Mouse (Mus musculus): ENCODE measurements around the gene Gm11111. TPM values are rescaled to one million over a fixed set of nuclear protein-coding genes. Genes with fewer than 3 reads are reported as not detected.

Gene Gm11111
- polyA plus RNA-seq (2014; fragmentation: Nextera tagmentation; extraction: Ambion mirVana): not detected in 2 replicates

- ATAC-seq (ENCODE audit: insufficient number of reproducible peaks, insufficient read depth, low FRiP score, low read depth): no peak
- Histone ChIP-seq H3K36me3 (ENCODE audit: control insufficient read depth, insufficient read depth, low read length) (no peaks in the 10 kb centered on the region), H3K4me3 (ENCODE audit: low read depth, low read length) (no peak within 1 kb of the TSS), H3K4me1 (ENCODE audit: control insufficient read depth, insufficient read depth, low read length) (no peaks in the 10 kb centered on the region), H3K4me2 (replicated peaks; ENCODE audit: low read depth, low read length) (no peak within 1 kb of the TSS), H3K27ac (ENCODE audit: low read length) (no peak within 1 kb of the TSS), H3K27me3 (ENCODE audit: control insufficient read depth, insufficient read depth, low read length) (no peaks in the 10 kb centered on the region), H3K9me3 (ENCODE audit: control insufficient read depth, low read depth, low read length) (no peaks in the 10 kb centered on the region), H3K9ac (replicated peaks; ENCODE audit: low read depth, low read length) (no peak within 1 kb of the TSS)
These were observed at the start of gene Gm11111 for GRCm38 (mm10) chr5:98552395-98552794. TSS of gene Gm11111 (plus strand) at chr5:98552695.

GRCm38 (mm10) chr5:98516214-98516613 is 36.3 kb upstream of the Gm11111 start:
- Histone ChIP-seq H3K9ac (replicated peaks; ENCODE audit: low read depth, low read length) (no peak overlapping the region), H3K36me3 (ENCODE audit: control insufficient read depth, insufficient read depth, low read length) (no peaks in the 10 kb centered on the region), H3K4me2 (replicated peaks; ENCODE audit: low read depth, low read length) (no peak overlapping the region), H3K9me3 (ENCODE audit: control insufficient read depth, low read depth, low read length) (no peaks in the 10 kb centered on the region), H3K4me3 (ENCODE audit: low read depth, low read length) (no peak overlapping the region), H3K4me1 (ENCODE audit: control insufficient read depth, insufficient read depth, low read length) (no peaks in the 10 kb centered on the region; the same call in 1 of the 2 replicates), H3K27ac (ENCODE audit: low read length) (no peak overlapping the region), H3K27me3 (ENCODE audit: control insufficient read depth, insufficient read depth, low read length) (no peaks in the 10 kb centered on the region)
- no peak for ATAC-seq (ENCODE audit: insufficient number of reproducible peaks, insufficient read depth, low FRiP score, low read depth)
- 64% methylated on average over 7 of the region's 7 CpGs for WGBS

- Histone ChIP-seq H3K9me3 (ENCODE audit: control insufficient read depth, low read depth, low read length) (no peaks in the 10 kb centered on the region), H3K27me3 (ENCODE audit: control insufficient read depth, insufficient read depth, low read length) (no peaks in the 10 kb centered on the region), H3K4me1 (ENCODE audit: control insufficient read depth, insufficient read depth, low read length) (no peaks in the 10 kb centered on the region; the same call in 1 of the 2 replicates), H3K4me2 (replicated peaks; ENCODE audit: low read depth, low read length) (no peak overlapping the region), H3K4me3 (ENCODE audit: low read depth, low read length) (no peak overlapping the region), H3K36me3 (ENCODE audit: control insufficient read depth, insufficient read depth, low read length) (no peaks in the 10 kb centered on the region), H3K9ac (replicated peaks; ENCODE audit: low read depth, low read length) (no peak overlapping the region), H3K27ac (ENCODE audit: low read length) (no peak overlapping the region; the same call in 1 of the 2 replicates)
- WGBS: 37% methylated on average over 2 of the region's 2 CpGs
- peak; percentile 56; the same call in 1 of the 2 replicates for ATAC-seq (ENCODE audit: insufficient number of reproducible peaks, insufficient read depth, low FRiP score, low read depth)
These were observed 32.4 kb upstream of the Gm11111 start for GRCm38 (mm10) chr5:98520118-98520517.

DNA sequence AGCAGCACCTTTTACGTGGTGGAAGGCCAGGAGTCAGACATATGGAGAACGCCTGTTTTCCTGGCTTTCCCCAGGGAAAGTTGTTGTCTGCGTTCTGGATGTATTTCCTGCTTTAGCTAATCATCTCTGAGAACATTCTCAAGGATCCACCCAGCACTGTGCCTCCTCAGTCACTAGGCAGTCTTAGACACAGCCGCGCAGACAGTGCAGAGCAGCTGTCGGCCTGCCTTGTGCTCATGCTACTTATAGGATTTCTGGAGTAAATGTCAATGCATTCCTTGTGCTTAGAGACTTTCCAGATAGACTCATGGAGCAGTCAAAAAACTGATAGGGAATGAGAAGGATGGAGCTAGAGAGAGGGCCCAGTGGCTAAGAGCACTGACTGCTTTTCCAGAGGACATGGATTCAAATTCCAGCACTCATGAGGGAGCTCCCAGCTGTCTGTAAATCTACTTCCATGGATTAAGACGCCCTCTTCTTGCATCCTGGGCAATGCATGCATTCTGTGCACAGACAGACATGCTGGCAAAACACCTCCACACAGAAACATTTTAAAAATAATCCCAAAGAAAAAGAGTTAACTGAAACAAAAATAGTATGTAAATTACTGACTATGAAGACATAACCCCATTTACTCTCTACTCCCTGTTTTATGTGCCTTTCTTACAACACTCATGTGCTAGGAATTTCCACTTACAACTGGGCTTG is 30.1 kb upstream of the Gm11111 start:
- Histone ChIP-seq H3K4me2 (replicated peaks; ENCODE audit: low read depth, low read length) (no peak overlapping the region), H3K27me3 (ENCODE audit: control insufficient read depth, insufficient read depth, low read length) (no peaks in the 10 kb centered on the region), H3K9ac (replicated peaks; ENCODE audit: low read depth, low read length) (no peak overlapping the region), H3K4me1 (ENCODE audit: control insufficient read depth, insufficient read depth, low read length) (no peaks in the 10 kb centered on the region; the same call in 1 of the 2 replicates), H3K36me3 (ENCODE audit: control insufficient read depth, insufficient read depth, low read length) (no peaks in the 10 kb centered on the region), H3K27ac (ENCODE audit: low read length) (no peak overlapping the region), H3K9me3 (ENCODE audit: control insufficient read depth, low read depth, low read length) (no peaks in the 10 kb centered on the region), H3K4me3 (ENCODE audit: low read depth, low read length) (no peak overlapping the region)
- ATAC-seq (ENCODE audit: insufficient number of reproducible peaks, insufficient read depth, low FRiP score, low read depth): no peak
- 87% methylated on average over 7 of the region's 7 CpGs for WGBS

DNA sequence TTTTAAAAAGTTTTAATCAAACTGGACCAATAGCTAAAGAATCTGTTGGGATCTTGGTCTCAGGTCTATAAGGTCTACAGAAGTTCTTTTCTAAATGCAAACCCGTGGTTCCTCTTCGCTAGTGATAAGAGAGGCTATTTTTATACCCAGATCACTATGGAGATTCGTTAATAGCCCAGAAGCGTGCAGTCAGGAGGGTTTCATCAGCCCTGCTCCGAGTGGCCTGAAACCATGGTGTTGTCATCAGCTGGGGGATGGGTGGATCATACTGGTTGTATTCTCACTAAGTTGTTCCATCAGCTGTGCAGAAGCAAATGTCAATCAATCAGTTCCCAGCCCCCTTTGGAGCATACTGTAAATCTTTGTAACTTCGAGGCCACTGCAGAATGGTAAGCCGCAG is 29.4 kb upstream of the Gm11111 start:
- 82% methylated on average over 7 of the region's 7 CpGs for WGBS
- Histone ChIP-seq H3K36me3 (ENCODE audit: control insufficient read depth, insufficient read depth, low read length) (no peaks in the 10 kb centered on the region), H3K4me1 (ENCODE audit: control insufficient read depth, insufficient read depth, low read length) (no peaks in the 10 kb centered on the region; the same call in 1 of the 2 replicates), H3K4me2 (replicated peaks; ENCODE audit: low read depth, low read length) (no peak overlapping the region), H3K9me3 (ENCODE audit: control insufficient read depth, low read depth, low read length) (no peaks in the 10 kb centered on the region), H3K27me3 (ENCODE audit: control insufficient read depth, insufficient read depth, low read length) (no peaks in the 10 kb centered on the region), H3K4me3 (ENCODE audit: low read depth, low read length) (no peak overlapping the region), H3K27ac (ENCODE audit: low read length) (no peak overlapping the region), H3K9ac (replicated peaks; ENCODE audit: low read depth, low read length) (no peak overlapping the region)
- ATAC-seq (ENCODE audit: insufficient number of reproducible peaks, insufficient read depth, low FRiP score, low read depth): no peak

DNA sequence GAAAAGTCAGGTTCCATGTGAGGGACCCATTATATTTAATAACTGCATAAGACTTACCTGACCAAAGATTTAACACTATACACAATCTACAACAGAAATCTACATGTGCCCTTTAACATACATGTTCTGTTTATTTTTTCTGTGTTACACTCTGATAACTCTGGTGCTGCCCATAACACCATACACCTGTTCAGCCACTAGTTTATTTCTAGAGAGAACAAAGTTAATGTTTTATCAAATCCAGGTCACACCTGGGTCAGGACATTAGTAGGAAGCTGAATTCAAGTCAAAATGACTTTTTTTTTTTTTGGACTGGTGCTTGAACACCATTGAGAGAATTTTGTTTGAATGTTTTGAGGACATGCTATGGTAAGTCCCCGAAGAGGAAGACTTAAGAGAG is 28.7 kb upstream of the Gm11111 start:
- Histone ChIP-seq H3K4me1 (ENCODE audit: control insufficient read depth, insufficient read depth, low read length) (no peaks in the 10 kb centered on the region; the same call in 1 of the 2 replicates), H3K9me3 (ENCODE audit: control insufficient read depth, low read depth, low read length) (no peaks in the 10 kb centered on the region), H3K36me3 (ENCODE audit: control insufficient read depth, insufficient read depth, low read length) (no peaks in the 10 kb centered on the region), H3K9ac (replicated peaks; ENCODE audit: low read depth, low read length) (no peak overlapping the region), H3K4me3 (ENCODE audit: low read depth, low read length) (no peak overlapping the region), H3K27ac (ENCODE audit: low read length) (no peak overlapping the region), H3K4me2 (replicated peaks; ENCODE audit: low read depth, low read length) (no peak overlapping the region), H3K27me3 (ENCODE audit: control insufficient read depth, insufficient read depth, low read length) (no peaks in the 10 kb centered on the region)
- 77% methylated on average over 1 of the region's 1 CpGs for WGBS
- ATAC-seq (ENCODE audit: insufficient number of reproducible peaks, insufficient read depth, low FRiP score, low read depth): no peak

GRCm38 (mm10) chr5:98541333-98541732 is 11.2 kb upstream of the Gm11111 start:
- no peak for ATAC-seq (ENCODE audit: insufficient number of reproducible peaks, insufficient read depth, low FRiP score, low read depth)
- H3K27ac ChIP-seq (ENCODE audit: low read length): no peak overlapping the region
- no peaks in the 10 kb centered on the region for H3K36me3 ChIP-seq (ENCODE audit: control insufficient read depth, insufficient read depth, low read length)
- 100% methylated on average over 1 of the region's 1 CpGs for WGBS
- H3K4me3 ChIP-seq (ENCODE audit: low read depth, low read length): no peak overlapping the region
- H3K4me1 ChIP-seq (ENCODE audit: control insufficient read depth, insufficient read depth, low read length): no peaks in the 10 kb centered on the region
- no peaks in the 10 kb centered on the region for H3K27me3 ChIP-seq (ENCODE audit: control insufficient read depth, insufficient read depth, low read length)
- no peak overlapping the region for H3K4me2 ChIP-seq (replicated peaks; ENCODE audit: low read depth, low read length)
- no peak overlapping the region for H3K9ac ChIP-seq (replicated peaks; ENCODE audit: low read depth, low read length)
- no peaks in the 10 kb centered on the region for H3K9me3 ChIP-seq (ENCODE audit: control insufficient read depth, low read depth, low read length)

- Histone ChIP-seq H3K4me2 (replicated peaks; ENCODE audit: low read depth, low read length) (no peak overlapping the region), H3K27me3 (ENCODE audit: control insufficient read depth, insufficient read depth, low read length) (no peaks in the 10 kb centered on the region), H3K9ac (replicated peaks; ENCODE audit: low read depth, low read length) (no peak overlapping the region), H3K27ac (ENCODE audit: low read length) (no peak overlapping the region), H3K4me3 (ENCODE audit: low read depth, low read length) (no peak overlapping the region), H3K9me3 (ENCODE audit: control insufficient read depth, low read depth, low read length) (no peaks in the 10 kb centered on the region), H3K4me1 (ENCODE audit: control insufficient read depth, insufficient read depth, low read length) (no peaks in the 10 kb centered on the region), H3K36me3 (ENCODE audit: control insufficient read depth, insufficient read depth, low read length) (no peaks in the 10 kb centered on the region)
- ATAC-seq (ENCODE audit: insufficient number of reproducible peaks, insufficient read depth, low FRiP score, low read depth): no peak
- WGBS: 39% methylated on average over 5 of the region's 5 CpGs
These were observed 2.2 kb upstream of the Gm11111 start for GRCm38 (mm10) chr5:98550285-98550684.

DNA sequence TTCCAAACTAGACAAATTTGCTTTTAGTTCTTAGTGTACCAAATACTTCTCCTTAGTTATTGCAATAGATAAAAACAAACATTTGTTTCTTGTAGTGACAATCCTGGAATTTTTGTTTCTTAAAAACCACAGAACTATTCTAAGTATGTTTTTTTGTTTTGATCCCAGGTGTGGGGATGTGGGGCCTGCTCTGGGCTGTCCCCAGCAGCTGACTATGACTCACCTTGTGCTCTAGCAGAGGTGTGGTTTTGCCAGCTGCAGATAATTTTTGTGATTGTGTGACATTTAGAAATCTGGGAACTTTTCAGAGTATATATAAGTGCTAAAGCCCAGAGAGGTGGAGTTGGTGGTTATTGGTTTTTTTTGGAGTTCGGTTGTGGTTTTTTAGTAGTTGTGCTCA is 1.6 kb upstream of the Gm11111 start:
- H3K4me1 ChIP-seq (ENCODE audit: control insufficient read depth, insufficient read depth, low read length): no peaks in the 10 kb centered on the region
- no peaks in the 10 kb centered on the region for H3K36me3 ChIP-seq (ENCODE audit: control insufficient read depth, insufficient read depth, low read length)
- no peaks in the 10 kb centered on the region for H3K9me3 ChIP-seq (ENCODE audit: control insufficient read depth, low read depth, low read length)
- no peak overlapping the region for H3K4me2 ChIP-seq (replicated peaks; ENCODE audit: low read depth, low read length)
- H3K27me3 ChIP-seq (ENCODE audit: control insufficient read depth, insufficient read depth, low read length): no peaks in the 10 kb centered on the region
- ATAC-seq (ENCODE audit: insufficient number of reproducible peaks, insufficient read depth, low FRiP score, low read depth): no peak
- H3K27ac ChIP-seq (ENCODE audit: low read length): no peak overlapping the region
- no peak overlapping the region for H3K4me3 ChIP-seq (ENCODE audit: low read depth, low read length)
- no peak overlapping the region for H3K9ac ChIP-seq (replicated peaks; ENCODE audit: low read depth, low read length)
- WGBS: 87% methylated on average over 1 of the region's 1 CpGs
